Mouse (Mus musculus) bone marrow, adult 2 months (tissue): ENCODE data around the gene Rtca.

Source experiments
- CTCF ChIP-seq: fragments of 200-500 bp; IDR thresholded peaks from 2 replicates; pipeline ENCODE4 v1.5.1; 2011; ENCODE audit warnings: low read length, control low read depth; ENCODE audit not compliant: control insufficient read depth, insufficient read depth
- POLR2A ChIP-seq: fragments of 200-500 bp; IDR thresholded peaks from 2 replicates; pipeline ENCODE4 v1.6.1; 2011; ENCODE audit warnings: low read depth, mild to moderate bottlenecking, control low read depth, low read length, borderline replicate concordance; ENCODE audit not compliant: control insufficient read depth

DNA sequence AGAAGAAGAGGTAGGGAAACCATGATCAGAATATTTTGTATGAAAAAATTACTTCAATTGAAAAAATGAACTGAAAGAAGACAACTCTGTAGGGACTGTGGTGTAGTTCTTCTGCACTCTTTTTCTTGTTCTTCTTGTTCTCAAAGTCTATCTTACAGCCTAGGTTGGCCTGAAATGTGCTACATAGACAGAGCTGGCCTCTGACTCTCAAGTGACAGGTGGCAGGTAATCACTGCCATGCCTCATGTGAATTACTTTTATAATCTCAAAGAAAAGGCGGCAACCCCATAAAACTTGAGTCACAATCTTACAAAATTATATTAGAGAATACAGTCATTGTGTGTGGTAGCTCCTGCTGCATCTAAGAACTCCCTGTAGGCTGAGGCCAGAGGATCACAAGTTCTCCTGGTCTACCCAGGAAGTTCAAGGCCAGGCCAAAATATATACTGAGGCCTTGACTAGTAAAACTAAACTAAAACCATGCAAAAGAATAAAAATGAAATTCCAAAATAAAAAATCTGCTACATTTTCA, 16.0 kb downstream of the Rtca start:
- no peak for TF ChIP-seq CTCF
- TF ChIP-seq POLR2A, result no peak
